Mouse (Mus musculus) ES-Bruce4 (cell line): ENCODE results near the gene Sirpa. TPM values are rescaled to one million over a fixed set of nuclear protein-coding genes. Genes with fewer than 3 reads are reported as not detected.

Source experiments
- H3K27ac ChIP-seq: 2 replicates; pipeline ENCODE4 v1.5.1; 2012; ENCODE audit warnings: low read length, inconsistent platforms; ENCODE audit not compliant: insufficient read depth
- H3K27me3 ChIP-seq: 2 replicates; pipeline ENCODE4 v1.6.1; 2012; ENCODE audit warnings: mild to moderate bottlenecking, low read length, inconsistent platforms; ENCODE audit not compliant: control insufficient read depth, poor library complexity, insufficient read depth, severe bottlenecking
- H3K36me3 ChIP-seq: 2 replicates; pipeline ENCODE4 v1.6.1; 2012; ENCODE audit warnings: inconsistent platforms, mild to moderate bottlenecking, low read length, moderate library complexity; ENCODE audit not compliant: control insufficient read depth, poor library complexity, insufficient read depth, severe bottlenecking
- H3K4me1 ChIP-seq: one replicate; pipeline ENCODE4 v1.8.1; 2011; ENCODE audit warnings: low read length; ENCODE audit not compliant: control insufficient read depth, insufficient read depth
- H3K4me3 ChIP-seq: 2 replicates; pipeline ENCODE4 v1.5.1; 2011; ENCODE audit warnings: low read depth, mild to moderate bottlenecking, low read length
- H3K9ac ChIP-seq: 2 replicates; pipeline ENCODE4 v1.6.1; 2012; ENCODE audit warnings: low read depth, mild to moderate bottlenecking, inconsistent platforms; ENCODE audit not compliant: poor library complexity, severe bottlenecking
- H3K9me3 ChIP-seq: replicated peaks from 2 replicates; pipeline ENCODE4 v1.6.1; 2012; ENCODE audit warnings: mild to moderate bottlenecking, low read length, inconsistent platforms; ENCODE audit not compliant: control insufficient read depth, poor library complexity, insufficient read depth, severe bottlenecking
- CTCF ChIP-seq: IDR thresholded peaks from one replicate; pipeline ENCODE4 v1.8.1; 2011; ENCODE audit warnings: low read depth, low read length
- EP300 ChIP-seq: IDR thresholded peaks from 2 replicates; pipeline ENCODE4 v1.6.1; 2011; ENCODE audit warnings: low read depth, low read length; ENCODE audit not compliant: insufficient read depth
- POLR2A ChIP-seq: IDR thresholded peaks from one replicate; pipeline ENCODE4 v1.8.1; 2011; ENCODE audit warnings: low read length; ENCODE audit not compliant: insufficient read depth
- polyA plus RNA-seq: library from polyadenylated mRNA; stranded (reverse); fragments of >200 nt; gene quantifications from 2 replicates; pipeline ENCODE4 v1.2.4, GENCODE M21; 2011; ENCODE audit warnings: low read depth; ENCODE audit not compliant: missing spikeins, insufficient read depth, insufficient read length

The Sirpa gene
- polyA plus RNA-seq, 1 experiment = 8.5 TPM

DNA sequence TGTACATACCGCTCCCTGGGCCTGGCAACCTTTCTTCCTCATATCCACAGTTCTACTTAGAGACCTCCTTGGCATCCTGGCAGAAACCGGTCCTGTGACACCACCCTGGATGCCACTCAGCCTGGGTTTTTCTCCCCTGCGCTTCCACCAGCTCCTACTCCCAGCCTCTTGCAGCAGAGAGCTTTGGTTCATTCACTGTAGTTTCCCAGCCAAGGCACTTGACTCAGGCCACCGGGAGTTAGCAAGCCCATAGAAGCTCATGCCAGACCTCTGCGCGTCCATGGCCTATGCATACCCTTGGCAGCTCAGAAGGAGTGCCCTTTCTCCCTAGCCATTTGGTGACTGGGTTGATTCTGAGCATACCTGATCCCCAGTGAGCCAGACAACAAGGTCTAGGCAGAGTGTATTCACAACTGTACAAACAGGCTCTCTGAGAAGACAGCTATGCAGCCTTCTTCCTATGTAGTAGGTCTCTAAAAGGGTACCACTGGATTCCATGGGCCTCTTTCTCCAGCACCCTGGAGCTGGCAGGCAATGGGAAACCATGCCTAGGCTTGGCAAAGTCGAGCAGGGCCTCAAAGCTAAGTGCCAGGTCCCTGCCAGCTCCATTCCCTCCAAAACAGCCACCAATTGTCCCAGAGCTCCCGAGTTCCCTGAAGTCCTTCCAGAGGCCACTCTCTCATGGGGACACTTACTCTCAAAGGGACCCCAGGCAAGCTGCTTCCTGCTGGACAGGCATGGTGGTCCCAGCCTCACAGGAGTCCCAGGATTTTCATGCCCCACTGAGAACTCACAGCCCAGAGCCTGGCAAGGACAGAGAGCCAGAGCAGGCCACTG is 15.8 kb upstream of the Sirpa start:
- no peak overlapping the region for H3K27ac ChIP-seq
- no peak overlapping the region for H3K4me3 ChIP-seq
- no peaks in the 10 kb centered on the region for H3K9me3 ChIP-seq
- no peaks in the 10 kb centered on the region for H3K4me1 ChIP-seq
- no peak overlapping the region for H3K9ac ChIP-seq
- H3K27me3 ChIP-seq = no peaks in the 10 kb centered on the region
- no peaks in the 10 kb centered on the region for H3K36me3 ChIP-seq
- TF ChIP-seq EP300 = no peak
- TF ChIP-seq CTCF = no peak
- TF ChIP-seq POLR2A = no peak

DNA sequence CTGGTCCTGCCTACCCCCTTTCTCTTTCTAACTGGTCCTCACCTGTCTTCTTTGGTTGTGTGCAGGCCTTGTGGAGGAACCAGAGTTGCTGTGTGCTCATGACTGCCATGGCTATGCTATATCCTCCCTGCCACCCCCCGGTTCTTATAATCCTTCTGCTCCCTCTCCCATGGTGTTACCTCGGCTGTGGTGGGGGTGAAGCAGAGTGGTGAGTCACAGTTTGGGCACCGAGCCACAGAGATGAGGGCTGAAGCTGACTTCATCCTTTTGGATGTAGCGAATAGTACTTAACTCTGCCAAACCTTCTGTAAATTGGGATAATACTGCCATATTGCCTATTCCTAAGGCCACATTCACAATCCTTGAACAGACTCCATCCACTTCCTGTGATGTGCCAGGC is 12.0 kb upstream of the Sirpa start:
- no peak overlapping the region for H3K9ac ChIP-seq
- H3K4me3 ChIP-seq = no peak overlapping the region
- no peaks in the 10 kb centered on the region for H3K27me3 ChIP-seq
- H3K27ac ChIP-seq = no peak overlapping the region
- no peaks in the 10 kb centered on the region for H3K36me3 ChIP-seq
- no peaks in the 10 kb centered on the region for H3K9me3 ChIP-seq
- TF ChIP-seq POLR2A (no peak), CTCF (no peak), EP300 (no peak)
- H3K4me1 ChIP-seq = peaks cover 6% of the 10 kb centered on the region

DNA sequence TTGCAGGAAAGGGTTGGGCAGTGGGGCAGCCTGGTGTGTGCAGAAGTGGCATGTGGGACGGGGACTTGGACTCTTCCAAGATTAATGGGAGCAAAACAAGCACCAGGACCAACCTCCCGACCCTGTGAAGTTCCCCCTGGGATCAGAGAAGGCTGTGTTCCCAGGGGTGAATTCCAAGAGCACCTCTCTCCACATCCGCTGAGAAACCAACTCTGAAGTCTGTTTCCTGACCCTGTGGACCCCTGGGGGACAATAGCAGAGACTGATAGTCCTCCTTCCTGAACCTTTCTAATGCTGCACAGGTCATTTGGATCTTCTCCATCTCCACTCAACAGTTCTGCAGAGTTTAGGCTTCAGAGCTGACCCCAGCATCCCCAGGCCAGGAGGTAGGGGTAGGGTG is 10.8 kb upstream of the Sirpa start:
- H3K4me3 ChIP-seq = no peak overlapping the region
- H3K4me1 ChIP-seq = peaks cover 6% of the 10 kb centered on the region
- H3K27ac ChIP-seq = no peak overlapping the region
- H3K27me3 ChIP-seq = no peaks in the 10 kb centered on the region
- H3K9me3 ChIP-seq = no peaks in the 10 kb centered on the region
- no peaks in the 10 kb centered on the region for H3K36me3 ChIP-seq
- TF ChIP-seq POLR2A (no peak), CTCF (no peak), EP300 (no peak)
- H3K9ac ChIP-seq = no peak overlapping the region

DNA sequence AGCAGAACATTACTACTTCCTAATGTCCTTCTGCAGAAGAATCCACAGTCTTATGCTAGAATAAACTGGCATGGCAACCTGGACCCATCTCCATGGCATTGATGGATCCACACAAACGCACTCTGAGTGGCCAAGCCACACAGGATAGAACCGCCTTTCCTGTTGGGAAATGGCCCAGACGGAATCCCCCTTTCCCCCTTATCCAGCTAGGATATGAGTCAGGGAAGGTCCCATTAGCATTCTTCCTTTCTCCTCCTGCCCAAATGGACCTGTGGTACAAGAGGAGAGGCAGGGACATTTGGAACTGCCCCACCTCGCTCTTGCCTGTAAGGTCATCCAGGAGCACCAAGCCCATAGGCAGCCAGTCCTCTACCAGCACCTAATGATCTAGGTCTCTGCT is 10.4 kb upstream of the Sirpa start:
- Histone ChIP-seq H3K27me3 (no peaks in the 10 kb centered on the region), H3K4me3 (no peak overlapping the region), H3K4me1 (peaks cover 7% of the 10 kb centered on the region), H3K27ac (no peak overlapping the region), H3K9me3 (no peaks in the 10 kb centered on the region), H3K36me3 (no peaks in the 10 kb centered on the region), H3K9ac (no peak overlapping the region)
- no peak for TF ChIP-seq POLR2A
- no peak for TF ChIP-seq EP300
- no peak for TF ChIP-seq CTCF

DNA sequence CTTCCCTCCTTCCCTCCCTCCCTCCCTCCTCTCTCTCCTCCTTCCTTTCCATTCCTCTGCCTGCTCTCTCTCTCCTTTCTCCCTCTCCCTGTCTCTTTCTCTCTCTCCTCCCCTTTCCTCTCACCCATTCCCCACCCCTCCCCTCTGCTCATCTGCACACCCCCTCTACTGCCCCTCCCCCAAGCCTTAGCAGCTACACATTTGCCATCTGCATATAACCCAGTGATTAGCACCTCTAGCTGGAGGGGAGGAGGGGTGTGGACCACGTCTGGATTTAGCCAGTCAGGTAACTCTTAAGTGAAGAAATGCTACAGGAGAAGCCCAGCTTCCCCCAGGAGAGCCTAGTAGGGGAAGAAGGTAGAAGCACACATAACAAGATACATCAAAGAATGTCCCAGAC is 7.7 kb upstream of the Sirpa start:
- TF ChIP-seq EP300 (peak; percentile 66; the same call in 1 of the 2 replicates), CTCF (no peak), POLR2A (no peak)
- Histone ChIP-seq H3K27me3 (no peaks in the 10 kb centered on the region), H3K4me3 (no peak overlapping the region), H3K36me3 (no peaks in the 10 kb centered on the region), H3K9me3 (no peaks in the 10 kb centered on the region), H3K27ac (no peak overlapping the region), H3K4me1 (peaks cover 11% of the 10 kb centered on the region), H3K9ac (no peak overlapping the region)

DNA sequence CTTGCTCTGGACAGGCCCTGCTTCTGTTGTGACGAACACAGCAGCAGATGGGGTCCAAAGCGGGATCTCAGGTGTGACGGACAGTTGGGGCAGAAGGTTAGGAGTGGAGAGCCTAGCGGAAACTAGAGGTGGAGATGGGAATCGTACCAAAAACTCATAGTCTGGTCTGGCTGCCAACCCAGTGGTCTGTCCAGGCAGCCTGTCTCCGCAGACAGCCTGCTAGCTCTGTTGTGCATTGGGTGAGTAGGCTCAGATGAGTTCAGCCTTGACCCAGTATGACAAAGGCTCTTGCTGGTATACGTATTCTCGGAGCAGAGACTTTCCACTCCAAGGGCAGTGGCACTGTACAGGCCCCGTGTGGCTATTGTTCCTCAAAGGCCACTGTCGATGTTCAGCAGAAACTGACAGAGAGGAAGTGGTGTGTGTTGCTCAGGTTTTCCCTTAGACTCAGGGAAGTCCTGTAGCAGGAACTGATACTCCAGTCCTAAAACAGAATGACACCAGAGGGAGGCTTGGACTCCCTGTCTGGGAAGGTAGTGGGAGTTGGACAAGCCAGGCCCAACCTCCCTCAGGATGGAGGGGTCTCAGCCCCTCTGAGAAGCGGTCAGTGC is 6.6 kb upstream of the Sirpa start:
- H3K9ac ChIP-seq = no peak overlapping the region
- no peak for TF ChIP-seq CTCF
- TF ChIP-seq EP300 = no peak
- TF ChIP-seq POLR2A = no peak
- no peaks in the 10 kb centered on the region for H3K27me3 ChIP-seq
- no peaks in the 10 kb centered on the region for H3K9me3 ChIP-seq
- H3K4me3 ChIP-seq = no peak overlapping the region
- H3K27ac ChIP-seq = no peak overlapping the region
- H3K36me3 ChIP-seq = no peaks in the 10 kb centered on the region
- peaks cover 11% of the 10 kb centered on the region for H3K4me1 ChIP-seq
